Mouse (Mus musculus): ENCODE measurements around the gene Plekho1. TPM values are rescaled to one million over a fixed set of nuclear protein-coding genes. Genes with fewer than 3 reads are reported as not detected.

Gene Plekho1
- total and polyA plus RNA-seq, 3 experiments = 65.4 to 82.8 (median 67.5) TPM

DNA sequence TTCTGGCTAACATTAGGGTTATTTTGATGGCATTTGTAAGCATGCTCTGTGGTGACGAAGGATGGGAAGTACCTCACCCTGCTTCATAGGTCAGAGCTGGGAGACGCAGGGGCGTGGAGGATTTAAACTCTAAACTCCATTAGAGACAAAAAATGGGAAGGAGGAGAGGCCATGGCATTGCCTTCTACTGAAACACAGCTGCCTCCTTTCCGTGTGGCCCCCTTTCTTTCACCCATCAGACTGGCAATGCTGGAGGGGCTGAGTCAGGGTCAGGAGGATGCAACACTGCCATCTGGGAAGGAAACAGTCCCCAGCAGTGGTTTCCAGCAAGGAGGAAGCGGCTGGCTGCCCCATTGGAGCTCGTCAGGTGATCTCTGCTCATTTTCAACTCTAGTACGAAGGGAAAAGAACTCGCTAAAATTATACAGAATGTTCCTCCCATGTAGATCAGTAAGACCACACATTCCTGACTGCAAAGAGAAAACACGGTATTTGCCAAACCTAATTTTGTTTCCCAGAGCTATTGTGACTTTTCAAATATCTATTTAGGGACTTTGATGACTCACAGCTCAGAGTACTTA, 5.2 kb upstream of the Plekho1 start:
- WGBS = 31% methylated on average over 9 of the region's 9 CpGs
- Histone ChIP-seq H3K27ac (peak overlapping the region; percentile 67), H3K4me3 (no peak overlapping the region), H3K9ac (ENCODE audit: low read depth, low read length) (0 out of 2 replicates have a peak overlapping the region, but pooled peaks have one; percentile 33), H3K36me3 (ENCODE audit: control insufficient read depth, insufficient read depth, low read length) (no peaks in the 10 kb centered on the region), H3K27me3 (ENCODE audit: control insufficient read depth, insufficient read depth, low read length) (no peaks in the 10 kb centered on the region), H3K4me1 (ENCODE audit: control insufficient read depth, insufficient read depth, low read length) (peaks cover 14% of the 10 kb centered on the region), H3K79me2 (replicated peaks; ENCODE audit: control insufficient read depth, insufficient read depth, low read length) (no peaks in the 10 kb centered on the region)
- intact Hi-C loops (cut with DNase I) = loop anchor here (5.0 kb wide), 1 partner anchor 34 kb away; no protein-coding TSS in a partner anchor
- TF ChIP-seq POLR2A (IDR thresholded peaks at IDR 0.05; ENCODE audit: insufficient read depth, low read depth, low read length) (no peak), CTCF (IDR thresholded peaks at IDR 0.05) (no peak), EP300 (IDR thresholded peaks at IDR 0.05; ENCODE audit: insufficient read depth, low read depth, low read length) (no peak)
- peak in 1 of 2 experiments; percentile 52 for DNase-seq

DNA sequence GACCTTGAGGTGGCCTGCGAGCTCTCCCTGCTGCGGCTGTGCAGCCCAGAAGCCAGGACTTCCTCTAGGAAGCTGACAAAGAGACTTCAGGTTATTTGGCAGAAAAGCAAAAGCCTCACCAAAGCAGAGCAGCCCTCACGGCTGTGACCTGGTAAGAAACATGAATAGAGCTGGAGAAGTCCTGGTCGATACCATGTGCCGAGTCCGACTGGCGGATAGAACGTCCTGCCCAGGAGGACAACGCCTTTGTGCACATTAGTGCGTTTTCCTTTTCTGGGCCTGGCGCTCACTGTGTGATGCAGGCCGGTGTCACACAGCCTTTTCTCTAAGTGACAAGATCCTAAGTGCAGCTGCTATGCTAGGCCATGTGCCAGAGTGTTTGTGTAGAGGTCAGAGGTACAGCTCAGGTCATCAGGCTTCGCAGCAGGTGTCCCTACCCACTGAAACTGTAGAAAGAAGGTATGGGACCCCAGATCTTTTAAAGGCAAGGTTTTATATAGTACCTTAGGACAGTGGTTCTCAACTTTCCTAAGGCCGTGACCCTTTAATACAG, 4.4 kb upstream of the Plekho1 start:
- no peaks in the 10 kb centered on the region for H3K36me3 ChIP-seq (ENCODE audit: control insufficient read depth, insufficient read depth, low read length)
- peaks cover 14% of the 10 kb centered on the region for H3K4me1 ChIP-seq (ENCODE audit: control insufficient read depth, insufficient read depth, low read length)
- H3K4me3 ChIP-seq = peak overlapping the region; percentile 21; the same call in 1 of the 2 replicates
- peak in 1 of 2 experiments; percentile 49 for DNase-seq
- intact Hi-C loops (cut with DNase I) = loop anchor here (5.0 kb wide), 1 partner anchor 33 kb away; no protein-coding TSS in a partner anchor
- H3K27ac ChIP-seq = peak overlapping the region; percentile 67
- WGBS = 30% methylated on average over 14 of the region's 14 CpGs
- H3K9ac ChIP-seq (ENCODE audit: low read depth, low read length) = peak overlapping the region; percentile 36
- TF ChIP-seq EP300 (IDR thresholded peaks at IDR 0.05; ENCODE audit: insufficient read depth, low read depth, low read length) (0 out of 2 replicates have a peak, but pooled peaks have one; percentile 7), CTCF (IDR thresholded peaks at IDR 0.05) (no peak), POLR2A (IDR thresholded peaks at IDR 0.05; ENCODE audit: insufficient read depth, low read depth, low read length) (peak; percentile 21; the same call in 1 of the 2 replicates)
- H3K79me2 ChIP-seq (replicated peaks; ENCODE audit: control insufficient read depth, insufficient read depth, low read length) = no peaks in the 10 kb centered on the region
- H3K27me3 ChIP-seq (ENCODE audit: control insufficient read depth, insufficient read depth, low read length) = no peaks in the 10 kb centered on the region

GRCm38 (mm10) chr3:95999308-96000079, 3.7 kb upstream of the Plekho1 start:
- DNase-seq = no peak
- Histone ChIP-seq H3K4me1 (ENCODE audit: control insufficient read depth, insufficient read depth, low read length) (peaks cover 14% of the 10 kb centered on the region), H3K79me2 (replicated peaks; ENCODE audit: control insufficient read depth, insufficient read depth, low read length) (no peaks in the 10 kb centered on the region), H3K36me3 (ENCODE audit: control insufficient read depth, insufficient read depth, low read length) (no peaks in the 10 kb centered on the region), H3K27me3 (ENCODE audit: control insufficient read depth, insufficient read depth, low read length) (no peaks in the 10 kb centered on the region), H3K9ac (ENCODE audit: low read depth, low read length) (peak overlapping the region; percentile 36), H3K27ac (peak overlapping the region; percentile 67), H3K4me3 (peak overlapping the region; percentile 21; the same call in 1 of the 2 replicates)
- TF ChIP-seq POLR2A (IDR thresholded peaks at IDR 0.05; ENCODE audit: insufficient read depth, low read depth, low read length) (no peak), CTCF (IDR thresholded peaks at IDR 0.05) (no peak), EP300 (IDR thresholded peaks at IDR 0.05; ENCODE audit: insufficient read depth, low read depth, low read length) (no peak)
- 71% methylated on average over 12 of the region's 12 CpGs for WGBS
- intact Hi-C loops (cut with DNase I) = loop anchor here (5.0 to 10.0 kb wide), 2 partner anchors 32 to 555 kb away; partner anchors contain the start of gene Txnip

- H3K4me1 ChIP-seq (ENCODE audit: control insufficient read depth, insufficient read depth, low read length) = peaks cover 24% of the 10 kb centered on the region
- 46% methylated on average over 9 of the region's 9 CpGs for WGBS
- intact Hi-C loops (cut with DNase I) = loop anchor here (10.0 kb wide), 1 partner anchor 558 kb away; the partner anchor contains the start of gene Txnip
- peak overlapping the region; percentile 67; the same call in 1 of the 2 replicates for H3K4me3 ChIP-seq
- peak in 1 of 2 experiments; percentile 54 for DNase-seq
- no peaks in the 10 kb centered on the region for H3K27me3 ChIP-seq (ENCODE audit: control insufficient read depth, insufficient read depth, low read length)
- H3K36me3 ChIP-seq (ENCODE audit: control insufficient read depth, insufficient read depth, low read length) = no peaks in the 10 kb centered on the region
- TF ChIP-seq CTCF (IDR thresholded peaks at IDR 0.05) = no peak
- peak; percentile 62 for TF ChIP-seq POLR2A (IDR thresholded peaks at IDR 0.05; ENCODE audit: insufficient read depth, low read depth, low read length)
- H3K27ac ChIP-seq = peak overlapping the region; percentile 90
- H3K9ac ChIP-seq (ENCODE audit: low read depth, low read length) = peak overlapping the region; percentile 23; the same call in 1 of the 2 replicates
- no peaks in the 10 kb centered on the region for H3K79me2 ChIP-seq (replicated peaks; ENCODE audit: control insufficient read depth, insufficient read depth, low read length)
Measured at GRCm38 (mm10) chr3:95997203-95997721, 1.5 kb upstream of the Plekho1 start.

DNA sequence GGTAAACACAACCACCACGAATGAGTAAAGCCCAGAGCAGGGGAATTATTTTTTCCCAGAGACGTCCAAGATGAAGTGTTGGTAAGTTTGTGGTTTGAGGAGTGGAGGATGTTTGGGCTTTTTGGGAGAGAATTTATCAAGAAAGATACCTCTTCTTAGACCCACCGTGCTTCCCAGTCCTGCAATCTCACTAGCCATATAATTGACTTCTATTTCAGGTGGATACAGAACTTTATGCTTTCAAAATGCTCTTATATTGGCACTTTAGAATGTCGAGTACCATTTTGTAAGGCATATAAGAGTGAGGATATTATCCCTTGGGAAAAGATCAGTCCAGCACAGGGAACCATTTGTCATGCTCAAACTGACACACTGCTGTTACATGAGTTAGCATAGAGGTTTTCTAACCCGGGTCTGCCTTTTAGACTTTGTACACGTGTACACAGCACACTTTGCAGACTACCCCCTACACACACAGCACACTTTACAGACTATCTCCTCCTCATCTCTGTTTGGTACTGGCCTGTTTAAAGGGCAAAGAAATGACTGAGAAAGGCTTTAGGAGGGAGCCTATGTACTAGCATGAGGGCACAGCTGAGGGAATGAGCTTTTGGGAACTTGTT, 761 bp upstream of the Plekho1 start:
- TF ChIP-seq POLR2A (IDR thresholded peaks at IDR 0.05; ENCODE audit: insufficient read depth, low read depth, low read length) = no peak
- TF ChIP-seq EP300 (IDR thresholded peaks at IDR 0.05; ENCODE audit: insufficient read depth, low read depth, low read length) = no peak
- TF ChIP-seq CTCF (IDR thresholded peaks at IDR 0.05) = no peak
- 10% methylated on average over 6 of the region's 6 CpGs for WGBS
- DNase-seq = no peak
- H3K36me3 ChIP-seq (ENCODE audit: control insufficient read depth, insufficient read depth, low read length) = peaks cover 5% of the 10 kb centered on the region
- no peaks in the 10 kb centered on the region for H3K79me2 ChIP-seq (replicated peaks; ENCODE audit: control insufficient read depth, insufficient read depth, low read length)
- peak overlapping the region; percentile 67 for H3K4me3 ChIP-seq
- H3K27ac ChIP-seq = peak overlapping the region; percentile 90
- intact Hi-C loops (cut with DNase I) = loop anchor here (10.0 kb wide), 1 partner anchor 558 kb away; the partner anchor contains the start of gene Txnip
- H3K27me3 ChIP-seq (ENCODE audit: control insufficient read depth, insufficient read depth, low read length) = no peaks in the 10 kb centered on the region
- H3K4me1 ChIP-seq (ENCODE audit: control insufficient read depth, insufficient read depth, low read length) = peaks cover 25% of the 10 kb centered on the region
- H3K9ac ChIP-seq (ENCODE audit: low read depth, low read length) = peak overlapping the region; percentile 87

Data from heart, adult 2 months (tissue).